Mouse (Mus musculus) lung, adult 2 months (tissue): Measurements from ENCODE around the gene Cpt1a. TPM values are rescaled to one million over a fixed set of nuclear protein-coding genes. Genes with fewer than 3 reads are reported as not detected.
A peak's percentile ranks its signal among the peaks of the same experiment; 100 is the strongest.

Source experiments
- DNase-seq: peaks from one replicate; pipeline ENCODE4 v3.0.0; 2022
- H3K4me1 ChIP-seq: fragments of 200-500 bp; 2 replicates; pipeline ENCODE4 v1.6.1; 2011; ENCODE audit warnings: low read length; ENCODE audit not compliant: control insufficient read depth, insufficient read depth
- H3K4me3 ChIP-seq: fragments of 200-500 bp; replicated peaks from 2 replicates; pipeline ENCODE3; 2011; ENCODE audit warnings: low read depth, mild to moderate bottlenecking, control low read depth, low read length; ENCODE audit errors: extremely low read depth
- CTCF ChIP-seq: fragments of 200-500 bp; IDR thresholded peaks from 2 replicates; pipeline ENCODE4 v1.5.1; 2011; ENCODE audit warnings: mild to moderate bottlenecking, low read length, control low read depth; ENCODE audit not compliant: insufficient read depth
- POLR2A ChIP-seq: fragments of 200-500 bp; IDR thresholded peaks from 2 replicates; pipeline ENCODE4 v1.6.1; 2011; ENCODE audit warnings: low read depth, mild to moderate bottlenecking, control low read depth, low read length, borderline replicate concordance; ENCODE audit errors: extremely low read depth
- WGBS: fragments of 180-500 bp; shearing (Covaris S2); methylation state at CpG from one replicate; pipeline ENCODE4 v1.1.7; 2018; 5-methylcytosine and 5-hydroxymethylcytosine counted together
- polyA plus RNA-seq: library from polyadenylated mRNA; depleted of rRNA; stranded (reverse); fragments of >200 nt; gene quantifications from 2 replicates; pipeline ENCODE4 v1.2.3, GENCODE M21; 2012

The Cpt1a gene
- polyA plus RNA-seq, 1 experiment = 126 TPM

DNA sequence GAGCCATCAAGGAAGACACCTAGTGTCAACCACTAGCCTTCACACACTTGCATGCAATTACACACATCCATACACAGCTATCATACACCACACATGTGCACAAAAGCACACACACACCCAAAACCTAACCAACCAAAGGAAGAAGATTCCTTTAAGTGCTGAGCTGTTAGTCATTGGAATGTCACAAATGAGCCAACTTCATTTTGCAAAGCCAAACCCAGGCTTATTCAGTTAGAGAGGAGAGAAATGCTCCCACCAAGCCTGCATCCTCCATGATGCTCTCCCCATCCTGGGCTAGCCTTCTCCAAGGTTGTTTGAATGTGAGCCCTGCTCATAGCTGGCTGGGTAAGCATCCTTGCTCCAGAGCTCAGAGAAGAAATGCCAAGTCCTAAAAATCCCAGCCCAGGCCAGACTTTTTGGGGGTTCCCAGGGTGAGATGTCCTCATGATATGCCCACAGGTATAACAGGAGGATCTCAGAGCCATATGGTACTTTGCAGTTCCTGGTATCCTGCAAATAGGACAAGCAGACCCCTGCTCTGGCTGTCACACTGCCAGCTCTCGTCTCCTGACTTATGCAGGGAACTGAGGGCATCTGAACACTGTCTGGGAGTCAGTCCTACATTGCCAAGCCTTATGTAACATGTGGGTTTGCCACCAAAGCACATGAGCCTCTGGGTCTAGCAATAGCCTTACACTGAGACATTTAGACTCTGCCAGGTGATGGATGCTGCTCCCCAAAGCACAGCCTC lies 83.6 kb downstream of the Cpt1a start:
- WGBS = 52% methylated on average over 1 of the region's 1 CpGs
- Histone ChIP-seq H3K4me1 (no peaks in the 10 kb centered on the region), H3K4me3 (no peak overlapping the region)
- TF ChIP-seq POLR2A = no peak
- TF ChIP-seq CTCF = no peak
- DNase-seq = no peak

DNA sequence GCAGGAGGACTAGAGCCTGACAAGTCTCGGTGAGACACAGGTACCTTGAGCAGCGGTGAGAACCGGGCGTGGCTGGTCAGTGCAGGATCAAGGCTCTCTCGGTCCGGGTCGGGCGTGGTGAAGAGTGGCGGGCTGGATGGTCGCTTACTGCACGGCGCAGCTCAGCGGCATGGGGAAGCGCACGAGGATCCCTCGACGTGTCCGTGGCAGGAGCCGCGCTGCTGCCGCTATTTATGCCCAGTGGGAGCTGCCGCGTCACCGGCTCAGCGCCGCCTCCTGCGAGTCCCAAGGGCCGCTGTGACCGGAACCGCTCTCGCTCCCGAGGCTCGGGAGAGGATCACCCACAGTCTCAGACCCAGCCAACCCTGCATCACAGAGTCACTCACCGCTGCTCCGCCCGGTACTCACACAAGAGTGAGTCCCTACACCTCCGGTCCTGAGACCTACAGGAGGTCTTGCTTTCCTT lies 92.2 kb downstream of the Cpt1a start, which contains the start of gene Gal:
Gene Gal (minus strand): TSS at position 277 of the 466 bp plus-strand sequence.
- peak; percentile 12 for DNase-seq
- Histone ChIP-seq H3K4me3 (no peak within 1 kb of the TSS), H3K4me1 (peaks cover 7% of the 10 kb centered on the region; the same call in 1 of the 2 replicates)
- TF ChIP-seq CTCF (no peak), POLR2A (no peak)
- 3% methylated on average over 37 of the region's 37 CpGs for WGBS

DNA sequence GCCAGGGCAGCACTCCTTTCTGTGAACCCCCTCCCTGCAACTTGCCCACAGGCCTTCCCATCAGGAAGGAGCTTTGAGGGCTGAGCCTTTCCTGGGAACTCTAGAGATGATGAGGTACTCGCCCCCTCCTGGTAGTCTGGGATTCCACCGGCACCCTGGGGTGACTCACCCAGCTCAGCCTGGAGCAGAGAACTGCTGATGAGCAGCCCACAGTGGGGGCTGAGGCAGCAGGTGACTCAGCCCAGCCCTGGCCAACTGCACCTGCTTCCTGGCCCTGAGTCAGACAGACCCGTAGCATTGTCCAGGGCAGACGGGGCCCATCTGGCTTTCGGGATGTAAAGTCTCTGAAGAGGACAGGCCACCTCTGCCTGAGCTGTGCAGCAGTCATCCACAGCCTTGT lies 97.1 kb downstream of the Cpt1a start:
- Histone ChIP-seq H3K4me1 (peaks cover 5% of the 10 kb centered on the region; the same call in 1 of the 2 replicates), H3K4me3 (no peak overlapping the region)
- 47% methylated on average over 5 of the region's 5 CpGs for WGBS
- TF ChIP-seq CTCF (no peak), POLR2A (no peak)
- DNase-seq = no peak

GRCm38 (mm10) chr19:3422488-3422887 lies 100.4 kb downstream of the Cpt1a start:
- no peak for TF ChIP-seq CTCF
- no peak for TF ChIP-seq POLR2A
- WGBS = 65% methylated on average over 6 of the region's 6 CpGs
- H3K4me3 ChIP-seq = no peak overlapping the region
- H3K4me1 ChIP-seq = 0 out of 2 replicates have a peak, but pooled peaks cover 2% of the 10 kb centered on the region
- no peak for DNase-seq

DNA sequence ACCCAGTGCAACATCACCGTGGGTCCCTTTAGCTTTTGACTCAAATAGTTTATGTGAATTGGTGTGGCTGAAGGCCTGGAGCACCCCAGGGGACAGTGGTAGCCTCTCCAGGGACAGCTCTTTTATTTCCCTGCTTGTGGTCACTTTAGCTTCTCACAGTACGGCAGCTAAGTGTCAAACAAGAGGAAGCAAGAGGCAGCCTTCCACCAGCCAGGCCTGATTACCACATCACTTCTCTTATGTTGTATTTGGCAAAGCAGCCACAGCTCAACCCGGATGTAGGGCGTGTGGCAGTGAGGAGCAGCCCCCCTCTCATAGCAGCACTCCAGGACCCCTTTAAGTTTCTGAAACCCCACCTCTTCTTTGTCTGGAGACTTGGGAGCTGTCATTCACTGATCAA lies 100.8 kb downstream of the Cpt1a start:
- Histone ChIP-seq H3K4me3 (no peak overlapping the region), H3K4me1 (0 out of 2 replicates have a peak, but pooled peaks cover 2% of the 10 kb centered on the region)
- no peak for TF ChIP-seq POLR2A
- TF ChIP-seq CTCF = no peak
- DNase-seq = peak; percentile 10
- 28% methylated on average over 4 of the region's 4 CpGs for WGBS

DNA sequence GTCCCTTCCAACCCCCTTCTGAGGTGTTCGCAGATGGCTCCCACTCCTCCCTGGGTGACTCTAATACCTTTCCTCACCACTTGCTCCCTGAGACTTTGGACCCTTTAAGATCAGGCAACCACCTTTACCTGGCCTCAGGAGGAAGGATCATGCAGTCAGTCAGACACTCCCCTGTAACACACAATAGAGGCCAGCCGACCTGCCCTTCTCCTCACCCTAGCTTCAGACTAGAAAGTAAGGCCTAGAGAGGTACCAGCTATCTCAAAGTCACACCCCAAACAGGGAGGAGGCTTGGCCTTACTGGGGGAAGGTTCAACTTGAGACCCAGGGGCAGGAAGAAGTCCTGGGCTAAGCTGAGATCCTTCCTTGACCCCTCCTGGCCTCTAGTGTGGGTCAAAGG lies 102.1 kb downstream of the Cpt1a start:
- no peak for DNase-seq
- 67% methylated on average over 2 of the region's 2 CpGs for WGBS
- H3K4me1 ChIP-seq = 0 out of 2 replicates have a peak, but pooled peaks cover 2% of the 10 kb centered on the region
- TF ChIP-seq POLR2A (no peak), CTCF (no peak)
- no peak overlapping the region for H3K4me3 ChIP-seq

DNA sequence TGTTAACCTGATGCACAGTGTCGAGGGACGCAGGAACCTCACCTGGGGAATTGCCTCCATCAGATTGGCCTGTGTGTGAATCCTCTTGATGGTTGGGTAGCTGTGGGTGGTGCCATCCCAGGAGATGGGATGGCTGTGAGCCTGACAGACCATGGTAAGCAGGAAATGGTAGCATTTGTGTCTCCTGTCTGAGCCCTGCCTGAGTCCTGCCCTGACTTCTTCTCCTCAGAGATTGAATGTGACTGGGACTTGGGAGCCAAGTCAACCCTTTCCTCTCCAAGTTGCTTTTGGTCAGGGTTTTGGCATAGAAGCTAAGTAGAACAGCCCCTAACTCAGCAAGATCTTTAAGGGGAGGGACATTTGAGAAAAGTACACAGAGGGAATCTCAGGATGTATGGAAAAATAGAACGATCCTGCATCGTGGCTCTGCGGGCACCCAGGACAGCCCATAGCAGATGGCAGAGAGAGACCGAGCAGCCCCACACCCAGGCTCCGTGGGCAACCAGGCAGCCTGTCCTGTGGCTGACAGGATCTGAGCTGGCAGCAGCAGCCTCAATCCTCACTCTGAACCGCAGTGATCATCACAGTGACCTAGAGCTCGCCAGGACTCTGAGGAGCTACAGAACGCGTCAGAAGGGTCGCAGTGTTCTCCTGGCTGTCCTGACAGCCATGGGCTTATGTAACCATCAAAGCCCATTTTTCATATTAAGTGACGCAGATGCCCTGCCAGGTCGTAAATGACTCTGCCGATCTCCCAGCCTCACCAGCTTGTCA lies 106.1 kb downstream of the Cpt1a start:
- Histone ChIP-seq H3K4me3 (no peak overlapping the region), H3K4me1 (0 out of 2 replicates have a peak, but pooled peaks cover under 1% of the 10 kb centered on the region)
- TF ChIP-seq POLR2A (no peak), CTCF (no peak)
- 70% methylated on average over 15 of the region's 15 CpGs for WGBS
- no peak for DNase-seq

GRCm38 (mm10) chr19:3429156-3429816 lies 107.2 kb downstream of the Cpt1a start:
- no peak for DNase-seq
- Histone ChIP-seq H3K4me3 (no peak overlapping the region), H3K4me1 (no peaks in the 10 kb centered on the region)
- 50% methylated on average over 7 of the region's 7 CpGs for WGBS
- no peak for TF ChIP-seq POLR2A
- no peak for TF ChIP-seq CTCF

- 65% methylated on average over 7 of the region's 7 CpGs for WGBS
- TF ChIP-seq POLR2A = no peak
- no peak for TF ChIP-seq CTCF
- H3K4me1 ChIP-seq = no peaks in the 10 kb centered on the region
- no peak for DNase-seq
- no peak overlapping the region for H3K4me3 ChIP-seq
Observed at GRCm38 (mm10) chr19:3431066-3431465, 108.9 kb downstream of the Cpt1a start.
